Mouse (Mus musculus) thymus, adult 2 months (tissue): Measurements from ENCODE around the gene Sumo3. TPM values are rescaled to one million over a fixed set of nuclear protein-coding genes. Genes with fewer than 3 reads are reported as not detected.
A peak's percentile ranks its signal among the peaks of the same experiment; 100 is the strongest.

ENCODE experiments used
- DNase-seq: peaks from one replicate; pipeline ENCODE4 v3.0.0; 2021
- H3K27ac ChIP-seq: fragments of 200-500 bp; 2 replicates; pipeline ENCODE4 v1.5.1; 2012; ENCODE audit warnings: low read length, control low read depth; ENCODE audit not compliant: control insufficient read depth, insufficient read depth
- H3K27me3 ChIP-seq: fragments of 200-500 bp; 2 replicates; pipeline ENCODE4 v1.6.1; 2012; ENCODE audit warnings: mild to moderate bottlenecking, low read length, moderate library complexity, mixed read lengths; ENCODE audit not compliant: control insufficient read depth, insufficient read depth
- H3K36me3 ChIP-seq: fragments of 200-500 bp; 2 replicates; pipeline ENCODE4 v1.6.1; 2012; ENCODE audit warnings: mild to moderate bottlenecking, low read length, moderate library complexity; ENCODE audit not compliant: control insufficient read depth, insufficient read depth
- H3K4me1 ChIP-seq: fragments of 200-500 bp; replicated peaks from 2 replicates; pipeline ENCODE4 v1.6.1; 2012; ENCODE audit warnings: low read length; ENCODE audit not compliant: control insufficient read depth, insufficient read depth
- H3K4me3 ChIP-seq: fragments of 200-500 bp; 2 replicates; pipeline ENCODE4 v1.5.1; 2012; ENCODE audit warnings: mild to moderate bottlenecking, low read length, control low read depth, moderate library complexity; ENCODE audit not compliant: control insufficient read depth, insufficient read depth
- CTCF ChIP-seq: fragments of 200-500 bp; IDR thresholded peaks from 2 replicates; pipeline ENCODE4 v1.5.1; 2012; ENCODE audit warnings: mild to moderate bottlenecking, control low read depth, low read length, moderate library complexity, borderline replicate concordance; ENCODE audit not compliant: control insufficient read depth, poor library complexity, insufficient read depth; ENCODE audit errors: extremely low read depth
- POLR2A ChIP-seq: fragments of 200-500 bp; IDR thresholded peaks from 2 replicates; pipeline ENCODE4 v1.6.1; 2012; ENCODE audit warnings: mild to moderate bottlenecking, low read length, control low read depth, moderate library complexity; ENCODE audit not compliant: control insufficient read depth, poor library complexity, insufficient read depth; ENCODE audit errors: extremely low read depth
- WGBS: fragments of 180-500 bp; shearing (Covaris S2); methylation state at CpG from one replicate; pipeline ENCODE4 v1.1.7; 2018; 5-methylcytosine and 5-hydroxymethylcytosine counted together
- polyA plus RNA-seq: library from polyadenylated mRNA; depleted of rRNA; stranded (reverse); fragments of >200 nt; gene quantifications from 2 replicates; pipeline ENCODE4 v1.2.3, GENCODE M21; 2012

The Sumo3 gene
- polyA plus RNA-seq, 1 experiment = 236 TPM

DNA sequence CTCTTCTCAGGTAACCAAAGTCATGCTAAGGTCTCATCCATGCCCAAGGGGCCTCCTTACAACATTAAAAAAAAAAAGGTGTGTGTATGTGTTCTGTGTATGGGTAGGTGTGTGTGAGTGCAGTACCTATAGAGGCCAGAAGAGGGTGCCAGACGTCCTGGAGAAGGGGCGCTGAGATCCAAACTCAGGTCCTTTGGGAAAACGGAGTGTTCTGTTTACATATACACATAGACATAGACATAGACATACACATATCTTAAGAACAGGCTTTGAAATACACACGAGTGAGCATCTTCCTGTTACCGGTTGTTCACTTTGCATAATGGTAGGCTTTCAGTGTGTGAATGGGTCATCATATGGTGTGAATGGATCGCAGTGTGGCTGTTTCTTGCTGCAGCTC is 1.8 kb upstream of the Sumo3 start:
- peaks cover 17% of the 10 kb centered on the region for H3K4me1 ChIP-seq
- H3K4me3 ChIP-seq = no peak overlapping the region
- no peak for TF ChIP-seq CTCF
- no peak for TF ChIP-seq POLR2A
- no peaks in the 10 kb centered on the region for H3K27me3 ChIP-seq
- H3K27ac ChIP-seq = no peak overlapping the region
- peak; percentile 20 for DNase-seq
- 96% methylated on average over 6 of the region's 6 CpGs for WGBS
- H3K36me3 ChIP-seq = no peaks in the 10 kb centered on the region

DNA sequence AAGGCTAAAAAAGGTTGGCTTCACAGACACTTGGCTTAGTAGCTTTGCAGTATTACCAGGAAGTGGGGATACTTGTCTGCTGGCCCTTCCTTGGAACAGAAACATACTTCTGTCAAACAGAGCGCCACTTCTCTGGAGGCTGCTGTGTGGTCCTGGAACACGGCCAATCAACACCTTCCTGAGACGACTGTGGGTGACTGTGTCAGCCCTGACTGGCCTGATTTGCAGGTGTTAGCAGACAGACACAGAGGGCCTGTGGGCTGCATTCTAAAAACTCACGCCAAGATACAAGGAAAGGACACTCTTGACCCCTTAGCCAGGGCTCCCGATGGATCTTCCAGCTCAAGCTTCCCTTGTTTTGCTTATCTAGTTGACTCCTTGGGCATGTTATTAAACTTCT is 939 bp upstream of the Sumo3 start:
- 52% methylated on average over 5 of the region's 5 CpGs for WGBS
- DNase-seq = no peak

DNA sequence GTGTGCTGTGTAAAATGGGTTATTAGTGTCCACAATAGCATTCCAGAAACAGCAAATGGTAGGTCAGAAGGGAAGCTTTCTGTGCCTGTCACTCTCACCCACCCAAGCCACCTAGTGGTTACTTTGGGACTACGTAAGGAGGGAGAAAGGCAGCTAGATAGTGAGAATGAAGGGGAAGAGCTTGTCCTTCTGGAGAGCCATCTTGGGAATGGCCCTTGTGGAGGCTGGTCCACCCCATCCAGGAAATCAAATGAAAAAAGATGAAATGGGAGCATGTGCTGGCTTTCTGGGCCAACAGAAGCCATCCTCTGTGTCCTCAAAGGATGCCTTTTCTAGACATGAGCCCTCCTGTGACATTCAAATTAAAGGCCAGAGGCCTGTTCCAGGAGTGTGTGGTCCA is 529 bp upstream of the Sumo3 start:
- no peaks in the 10 kb centered on the region; the same call in 1 of the 2 replicates for H3K36me3 ChIP-seq
- no peak for TF ChIP-seq POLR2A
- no peak for TF ChIP-seq CTCF
- H3K4me3 ChIP-seq = no peak overlapping the region
- H3K27ac ChIP-seq = peak overlapping the region; percentile 81
- peak; percentile 43 for DNase-seq
- H3K4me1 ChIP-seq = peaks cover 15% of the 10 kb centered on the region
- 55% methylated on average over 1 of the region's 1 CpGs for WGBS
- H3K27me3 ChIP-seq = no peaks in the 10 kb centered on the region

More for the DNA sequence above, 939 bp upstream of the Sumo3 start:
- Histone ChIP-seq H3K4me1 (peaks cover 15% of the 10 kb centered on the region), H3K4me3 (no peak overlapping the region), H3K27me3 (no peaks in the 10 kb centered on the region), H3K36me3 (no peaks in the 10 kb centered on the region; the same call in 1 of the 2 replicates), H3K27ac (no peak overlapping the region)
- TF ChIP-seq POLR2A (no peak), CTCF (no peak)

DNA sequence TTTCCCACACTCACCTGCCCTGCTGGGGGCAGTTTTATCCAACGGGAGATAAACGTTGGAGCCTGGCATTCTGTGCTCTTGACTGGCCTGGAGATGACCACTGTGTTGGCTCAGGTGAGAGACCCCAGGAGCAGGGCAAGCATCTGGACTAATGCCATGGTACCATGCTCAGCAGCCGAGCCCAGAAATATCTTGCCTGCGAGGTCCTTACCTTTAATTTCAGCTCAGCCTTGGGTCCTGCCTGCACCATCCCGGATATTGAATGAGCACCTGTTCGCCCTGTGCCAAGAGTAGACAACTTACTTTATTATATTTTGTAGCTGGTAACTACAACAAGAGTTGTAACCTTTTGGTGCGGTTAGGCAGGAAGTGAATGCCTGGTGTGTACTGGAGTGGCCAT is 958 bp downstream of the Sumo3 start:
- TF ChIP-seq CTCF (no peak), POLR2A (no peak)
- peak overlapping the region; percentile 74 for H3K27ac ChIP-seq
- H3K27me3 ChIP-seq = no peaks in the 10 kb centered on the region
- no peaks in the 10 kb centered on the region; the same call in 1 of the 2 replicates for H3K36me3 ChIP-seq
- 3% methylated on average over 7 of the region's 7 CpGs for WGBS
- H3K4me1 ChIP-seq = peaks cover 15% of the 10 kb centered on the region
- peak; percentile 35 for DNase-seq
- H3K4me3 ChIP-seq = peak overlapping the region; percentile 86

DNA sequence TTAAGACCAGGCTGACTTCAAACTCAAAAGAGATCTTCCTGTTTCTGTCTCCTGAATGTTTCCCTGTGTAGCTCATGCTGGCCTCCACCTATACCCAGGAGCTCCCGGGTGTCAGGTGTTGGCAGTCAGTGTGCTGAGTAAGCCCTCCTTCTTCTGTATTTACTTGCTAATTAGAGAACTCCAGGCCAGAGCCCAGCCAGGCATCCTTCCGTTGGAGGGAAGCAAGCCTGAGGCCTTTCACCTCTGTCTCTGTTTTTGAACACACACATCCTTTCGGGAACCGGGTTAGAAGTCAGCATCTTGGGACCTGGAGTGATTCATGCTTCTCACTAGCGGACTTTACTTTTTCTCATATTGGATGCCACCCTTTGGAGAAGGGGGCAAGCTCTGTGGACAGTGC is 1.5 kb downstream of the Sumo3 start:
- Histone ChIP-seq H3K27ac (peak overlapping the region; percentile 74; the same call in 1 of the 2 replicates), H3K27me3 (no peaks in the 10 kb centered on the region), H3K36me3 (peaks cover 6% of the 10 kb centered on the region; the same call in 1 of the 2 replicates), H3K4me1 (peaks cover 15% of the 10 kb centered on the region), H3K4me3 (peak overlapping the region; percentile 1; the same call in 1 of the 2 replicates)
- TF ChIP-seq POLR2A (no peak), CTCF (no peak)
- no peak for DNase-seq
- WGBS = 42% methylated on average over 5 of the region's 5 CpGs

DNA sequence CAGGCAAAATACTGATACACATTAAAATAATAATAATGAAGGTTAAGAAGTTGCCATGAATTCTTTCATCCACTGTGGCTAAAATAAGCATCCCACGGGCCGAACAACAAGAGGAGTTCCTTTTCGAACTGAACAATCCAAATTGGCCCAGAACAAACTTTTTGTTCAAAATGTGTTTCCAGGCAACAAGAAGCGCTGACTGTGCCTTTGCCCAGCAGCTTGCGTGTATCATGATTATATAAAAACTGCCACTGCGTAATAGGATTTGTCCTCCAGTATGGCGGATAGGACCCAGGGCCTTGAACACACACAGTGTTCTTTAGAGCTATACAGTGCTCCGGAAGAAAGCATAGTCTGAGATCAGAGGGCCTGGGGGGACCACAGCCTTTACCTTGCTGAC is 2.7 kb downstream of the Sumo3 start:
- H3K27ac ChIP-seq = no peak overlapping the region
- no peak for DNase-seq
- peaks cover 8% of the 10 kb centered on the region; the same call in 1 of the 2 replicates for H3K36me3 ChIP-seq
- no peak for TF ChIP-seq CTCF
- no peak for TF ChIP-seq POLR2A
- 96% methylated on average over 8 of the region's 8 CpGs for WGBS
- no peak overlapping the region for H3K4me3 ChIP-seq
- H3K4me1 ChIP-seq = peaks cover 15% of the 10 kb centered on the region
- H3K27me3 ChIP-seq = no peaks in the 10 kb centered on the region

DNA sequence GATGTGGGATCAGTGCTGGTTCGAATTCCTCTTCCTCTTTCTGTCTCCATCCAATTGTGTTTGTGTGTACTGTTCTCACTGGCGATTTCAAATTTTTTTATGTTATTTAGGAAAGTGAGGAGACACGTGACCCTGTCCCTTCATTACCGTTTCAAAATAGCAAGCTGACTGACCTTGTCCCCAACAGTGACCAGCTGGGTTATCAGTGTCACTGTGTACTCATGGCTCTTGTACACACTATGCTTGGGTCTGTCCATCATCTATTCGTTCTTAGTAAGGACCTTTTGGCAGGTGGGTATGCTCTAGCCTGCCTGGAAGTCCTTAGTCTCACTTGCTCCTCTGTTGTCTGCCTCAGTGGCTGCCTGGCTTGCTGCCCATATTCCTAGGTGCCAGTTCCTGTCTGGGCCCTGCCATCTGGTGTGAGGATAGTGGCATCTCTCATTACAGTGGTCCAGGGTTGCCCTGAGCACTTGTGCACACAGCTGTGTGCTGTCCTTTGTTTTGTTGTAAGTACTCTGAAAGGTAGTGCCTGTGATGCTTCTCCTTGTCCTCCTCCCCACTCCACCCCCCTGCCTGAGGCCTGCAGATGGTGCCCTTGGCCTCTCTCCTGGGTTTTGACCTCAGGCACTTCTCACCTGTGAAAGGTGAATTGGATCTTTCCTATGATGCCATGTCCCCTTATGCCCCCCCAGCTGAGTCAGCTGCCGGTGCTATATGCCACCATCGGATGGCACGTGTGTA is 4.5 kb downstream of the Sumo3 start:
- no peaks in the 10 kb centered on the region for H3K27me3 ChIP-seq
- peaks cover 20% of the 10 kb centered on the region; the same call in 1 of the 2 replicates for H3K36me3 ChIP-seq
- WGBS = 89% methylated on average over 8 of the region's 8 CpGs
- no peak overlapping the region for H3K27ac ChIP-seq
- TF ChIP-seq POLR2A (no peak), CTCF (no peak)
- peaks cover 15% of the 10 kb centered on the region for H3K4me1 ChIP-seq
- no peak overlapping the region for H3K4me3 ChIP-seq
- DNase-seq = no peak

DNA sequence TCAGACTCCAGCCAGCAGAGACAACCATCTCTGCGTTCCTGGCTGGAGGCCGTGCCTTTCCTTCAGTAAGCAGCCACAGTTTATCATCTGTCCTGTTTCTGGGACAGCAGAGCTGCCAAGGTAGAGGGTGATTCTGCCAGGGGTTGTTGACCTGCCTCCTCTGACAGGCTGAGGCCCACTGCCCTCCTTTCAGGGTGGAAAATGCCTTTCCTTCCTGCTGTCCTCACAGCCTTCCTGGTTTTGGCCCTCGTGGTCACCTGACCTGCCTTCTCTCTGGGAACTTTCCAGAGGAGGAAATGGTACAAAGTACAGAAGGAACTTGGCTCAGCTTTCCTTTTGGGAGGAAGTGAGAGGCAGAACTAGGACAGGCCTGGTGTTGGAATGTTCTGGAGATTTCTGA is 7.5 kb downstream of the Sumo3 start:
- H3K4me1 ChIP-seq = no peaks in the 10 kb centered on the region
- no peak for TF ChIP-seq CTCF
- TF ChIP-seq POLR2A = no peak
- H3K27me3 ChIP-seq = no peaks in the 10 kb centered on the region
- 77% methylated on average over 3 of the region's 3 CpGs for WGBS
- no peak overlapping the region for H3K4me3 ChIP-seq
- peaks cover 32% of the 10 kb centered on the region for H3K36me3 ChIP-seq
- H3K27ac ChIP-seq = no peak overlapping the region
- no peak for DNase-seq
